Mouse (Mus musculus) urinary bladder, postnatal 4 days (tissue): ENCODE data around the gene Arsk.
A peak's percentile ranks its signal among the peaks of the same experiment; 100 is the strongest.

ENCODE experiments used
- DNase-seq, 2 experiments: peaks; one replicate each; pipeline ENCODE4 v3.0.0; 2021 to 2022; ENCODE audit warnings: low spot score in 2 of 2

The Arsk gene

DNA sequence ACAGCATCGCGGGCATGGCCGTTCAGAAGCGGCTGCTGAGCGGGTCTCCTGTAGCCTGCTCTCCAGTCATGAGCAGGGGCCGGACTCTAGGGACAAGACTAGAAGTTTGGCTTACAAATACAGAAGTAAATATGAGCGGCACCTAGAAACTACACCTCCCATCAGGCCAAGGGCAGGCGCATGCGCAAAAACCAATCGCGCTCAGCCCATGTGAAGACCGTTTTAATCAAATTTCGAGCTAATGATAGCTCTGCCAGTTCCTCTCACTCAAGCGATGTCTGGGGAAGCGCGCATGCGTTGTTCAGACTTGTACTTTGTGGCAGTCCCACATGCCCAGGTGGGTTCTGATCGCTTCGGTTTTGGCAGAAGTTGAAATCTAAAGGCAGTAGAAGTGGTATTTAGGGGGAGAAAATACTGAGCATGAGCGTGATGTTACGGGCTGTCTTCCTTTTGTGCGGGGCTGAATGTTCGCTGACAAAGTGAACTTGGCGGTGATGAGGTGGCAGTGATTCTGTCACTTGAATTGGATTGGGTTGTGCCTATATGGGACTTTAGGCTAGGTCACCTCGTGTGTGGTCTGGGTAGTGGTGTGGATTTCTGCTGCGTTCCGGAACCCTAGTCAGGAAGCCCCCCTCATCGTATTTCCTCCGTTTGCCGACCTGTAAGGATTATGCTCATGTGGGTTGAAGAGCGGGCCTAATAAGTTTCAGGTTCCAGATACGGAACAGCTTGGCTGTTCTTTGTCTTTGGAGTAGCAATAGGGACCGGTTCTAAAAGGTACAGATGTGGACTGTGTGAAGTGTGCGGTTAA is at the start of gene Arsk, which contains the start of gene Ttc37:
Gene Arsk (minus strand): TSS at position 168 of the 811 bp plus-strand sequence.
Gene Ttc37 (plus strand): TSS at position 242 of the 811 bp plus-strand sequence.
- DNase-seq: peak; percentile 92

DNA sequence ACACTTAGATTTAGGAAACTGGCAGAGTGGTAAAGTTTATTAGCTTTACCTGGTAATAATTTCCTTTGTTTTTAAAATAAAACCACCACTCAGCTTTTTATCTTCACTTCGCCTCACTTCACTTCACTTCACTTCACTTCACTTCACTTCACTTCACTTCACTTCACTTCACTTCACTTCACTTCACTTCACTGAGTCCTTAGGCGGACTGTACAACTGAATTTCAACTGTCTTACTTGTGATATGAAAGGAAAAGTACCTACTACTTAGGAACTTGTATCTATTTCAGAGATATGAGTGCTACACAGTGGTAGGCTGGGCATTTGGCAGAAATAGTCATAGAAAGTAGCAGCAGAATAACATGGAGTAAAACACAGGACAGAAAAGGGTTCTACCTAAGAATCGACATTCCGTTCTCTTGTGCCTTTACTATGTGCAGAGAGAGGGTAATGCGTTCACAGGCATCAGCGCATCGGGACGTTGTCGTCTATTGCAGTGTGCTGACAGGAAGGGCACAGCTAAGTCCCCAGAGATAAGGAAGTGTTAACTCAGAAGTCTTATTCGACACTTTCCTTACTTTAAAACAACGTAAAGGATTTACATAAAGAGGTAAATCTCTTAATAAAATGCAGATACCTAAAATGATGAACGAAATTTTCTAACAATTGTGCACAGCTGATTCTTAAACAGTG is 42.8 kb upstream of the Arsk start:
- no peak for DNase-seq

DNA sequence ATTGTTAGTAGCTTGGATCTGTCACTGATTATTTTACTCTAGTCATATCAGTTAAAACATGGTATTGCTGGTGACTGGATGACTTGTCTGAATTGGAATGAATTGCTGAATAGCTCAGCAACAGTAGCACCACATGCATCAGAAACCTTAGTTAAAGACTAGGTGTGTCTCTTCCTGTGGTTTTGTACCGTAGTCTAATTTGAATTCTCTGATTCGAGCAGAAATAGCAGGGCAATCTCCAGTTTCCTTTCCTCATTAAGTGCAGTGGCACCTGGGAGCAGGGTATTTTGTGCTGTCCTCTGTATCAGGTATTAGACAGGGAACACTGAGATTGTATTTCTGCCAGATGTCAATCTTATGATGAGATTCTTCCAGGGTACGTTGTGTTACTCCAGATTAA is 40.4 kb upstream of the Arsk start:
- DNase-seq: no peak

DNA sequence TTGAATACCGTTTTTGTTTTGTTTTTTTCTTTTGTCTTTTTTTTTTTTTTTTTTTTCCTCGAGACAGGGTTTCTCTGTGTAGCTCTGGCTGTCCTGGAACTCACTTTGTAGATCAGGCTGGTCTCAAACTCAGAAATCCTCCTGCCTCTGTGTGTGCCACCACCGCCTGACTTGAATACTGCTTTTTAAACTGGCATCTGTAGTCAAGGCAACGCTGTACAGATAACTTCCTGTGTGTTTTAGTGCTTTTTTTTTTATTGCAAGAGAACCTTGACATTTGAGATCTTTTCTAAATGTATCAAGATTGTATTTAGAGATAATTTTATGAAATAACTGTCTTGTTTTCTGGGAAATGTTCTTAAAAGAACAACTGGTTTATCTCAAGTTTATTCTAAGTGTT is 34.0 kb upstream of the Arsk start:
- DNase-seq: no peak

DNA sequence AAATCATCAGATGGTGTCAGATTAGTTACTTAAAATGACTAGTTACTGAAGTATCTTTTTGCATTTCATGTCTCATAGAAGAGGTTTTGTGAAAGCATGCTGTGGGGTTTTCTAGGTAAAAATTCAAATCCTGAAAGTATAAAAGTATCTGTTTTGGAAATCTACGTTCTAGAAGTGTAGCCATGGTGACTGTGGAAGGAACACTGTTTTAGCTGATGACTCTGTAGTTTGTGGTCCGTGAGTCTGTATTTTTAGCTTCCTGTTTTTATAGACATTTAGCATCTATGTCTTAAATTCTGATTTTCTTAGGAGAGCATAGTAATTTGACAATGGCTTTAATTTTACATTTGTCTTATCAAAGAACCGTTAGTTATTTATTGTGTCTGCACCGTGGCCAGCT is 30.3 kb upstream of the Arsk start:
- DNase-seq: no peak

DNA sequence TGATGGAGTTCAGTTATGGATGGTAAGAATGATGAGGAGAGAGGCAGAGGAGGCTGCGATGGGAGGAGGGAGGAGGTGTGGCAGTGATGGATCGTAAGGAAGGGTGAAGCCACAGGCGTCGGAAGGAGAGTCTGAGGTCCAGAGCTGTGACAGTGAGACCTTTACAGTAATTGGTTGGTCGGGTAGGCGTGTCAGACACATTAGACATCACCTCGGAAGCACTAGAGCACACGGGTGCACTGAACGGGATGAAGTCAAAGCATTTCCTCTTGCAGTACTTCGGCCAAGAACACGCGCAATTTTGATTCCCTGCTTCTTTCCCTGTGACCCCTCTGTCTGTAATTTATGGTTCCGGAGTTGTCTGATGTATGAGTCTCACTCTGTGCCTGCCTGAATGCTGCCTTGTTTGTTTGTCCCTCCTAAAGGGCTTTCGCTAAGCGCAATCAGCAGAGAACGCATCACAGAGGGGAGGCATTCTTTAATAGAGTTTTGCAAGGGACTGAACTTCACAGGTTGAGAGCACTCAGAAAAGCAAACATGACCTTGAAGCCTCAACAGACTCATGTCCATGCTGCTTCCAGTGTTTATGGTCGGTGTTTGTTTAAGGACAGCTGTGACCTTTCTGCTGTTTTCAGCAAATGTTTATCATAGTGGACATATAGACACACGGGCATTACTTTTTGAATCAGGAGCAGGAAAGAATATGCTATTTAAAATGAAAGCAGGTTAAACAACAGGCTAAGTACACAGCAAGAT is 10.8 kb upstream of the Arsk start:
- DNase-seq: no peak

DNA sequence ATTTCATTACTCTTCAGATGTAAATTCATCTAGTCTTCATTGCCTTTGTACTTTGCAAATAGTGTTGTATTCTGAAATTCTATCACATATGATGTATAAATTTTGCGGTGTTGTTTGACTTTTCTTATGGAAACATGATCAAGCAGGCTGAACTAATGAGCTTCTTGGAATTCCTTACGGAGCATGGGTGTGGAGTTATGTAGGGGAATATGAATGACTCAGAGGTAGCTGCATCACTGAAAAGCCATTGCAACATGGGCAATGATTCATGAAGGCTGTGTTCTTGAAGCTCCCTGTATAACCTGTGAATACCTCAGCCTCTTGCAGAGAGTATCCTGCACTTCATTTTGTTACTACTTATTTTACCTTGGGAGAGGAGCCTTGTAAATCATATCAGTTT is 3.5 kb upstream of the Arsk start:
- DNase-seq: no peak

DNA sequence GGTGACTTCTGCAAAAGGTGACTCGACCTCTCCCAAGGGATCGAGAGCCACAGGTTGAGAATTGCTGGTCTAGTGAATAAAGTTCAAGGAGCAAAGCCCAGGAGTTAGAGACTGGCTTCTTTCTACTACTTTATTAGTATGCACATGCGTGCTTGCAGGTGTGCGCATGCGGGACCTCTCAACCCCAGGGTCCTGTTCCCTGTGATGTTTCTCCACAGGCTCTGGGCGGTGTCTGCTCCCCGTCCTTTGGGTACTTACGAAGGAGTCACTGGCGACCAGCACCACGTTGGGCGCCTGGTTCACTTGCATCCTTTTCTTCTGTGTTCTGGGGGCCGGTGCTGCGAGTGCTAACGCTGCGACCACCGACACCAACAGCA is 356 bp downstream of the Arsk start:
- DNase-seq: no peak

DNA sequence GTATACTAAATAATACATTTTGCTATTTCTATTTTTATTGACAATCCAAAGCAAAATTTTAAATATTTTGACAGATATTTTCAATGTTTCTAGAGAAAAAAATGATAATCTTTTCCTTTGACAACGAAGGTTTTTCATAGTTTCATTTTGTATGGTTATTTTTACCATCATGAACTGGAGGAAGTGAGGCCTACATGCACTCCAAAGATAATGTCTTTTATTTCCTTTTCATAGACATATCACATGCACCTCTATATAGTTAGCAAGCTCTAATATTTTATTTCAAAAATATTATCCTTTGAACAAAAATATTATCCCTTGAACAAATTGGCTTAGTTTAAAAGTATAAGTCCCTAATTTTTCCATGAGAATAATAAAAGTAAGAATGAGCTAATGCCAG is 24.1 kb downstream of the Arsk start:
- DNase-seq: no peak

DNA sequence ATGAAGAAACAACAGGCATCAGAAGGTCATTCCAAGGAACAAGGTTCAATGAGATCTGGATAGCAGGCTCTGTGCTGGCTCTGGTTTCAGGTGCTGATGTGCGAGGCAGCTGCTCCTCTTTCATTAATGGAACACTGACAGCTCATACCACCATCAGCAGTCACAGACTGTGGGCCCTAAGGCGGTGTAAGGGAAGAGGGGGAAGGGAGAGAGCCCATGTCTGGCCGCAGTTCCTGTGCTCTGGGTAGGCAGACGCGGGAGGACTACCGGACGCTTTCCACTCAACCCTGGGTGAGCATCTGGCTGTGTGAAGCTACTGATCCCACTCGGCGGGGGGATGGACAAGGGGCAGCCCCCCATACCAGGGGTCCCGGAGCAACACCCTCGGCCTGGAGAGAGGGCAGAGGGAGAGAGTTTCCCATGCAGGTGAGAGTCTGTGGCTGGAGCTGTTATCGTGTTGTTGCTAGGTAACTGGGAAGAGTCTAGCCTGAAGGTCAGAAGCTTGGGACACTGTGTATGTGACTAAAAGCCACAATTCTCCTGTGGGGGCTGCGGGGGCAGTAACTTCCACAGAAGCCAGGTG is 34.0 kb downstream of the Arsk start:
- no peak for DNase-seq

DNA sequence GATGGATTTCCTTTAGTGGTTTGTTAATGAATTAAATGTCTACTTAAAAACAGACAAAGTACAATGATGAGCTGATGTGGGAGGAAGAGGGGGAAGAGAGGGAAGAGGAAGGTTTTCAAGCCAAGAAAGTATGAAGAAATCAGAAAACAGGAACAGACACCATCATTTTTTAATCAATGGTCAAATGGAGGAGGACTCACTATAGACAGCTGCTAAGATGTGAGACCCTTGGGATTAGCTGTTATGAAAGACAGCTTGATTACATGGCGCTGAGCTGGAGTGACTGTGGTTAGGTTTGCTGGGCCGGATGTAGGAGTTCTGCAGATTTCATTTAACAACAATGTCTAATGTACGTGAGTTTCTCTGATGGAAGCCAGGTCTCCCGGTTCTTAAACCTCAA is 34.9 kb downstream of the Arsk start:
- DNase-seq: no peak

DNA sequence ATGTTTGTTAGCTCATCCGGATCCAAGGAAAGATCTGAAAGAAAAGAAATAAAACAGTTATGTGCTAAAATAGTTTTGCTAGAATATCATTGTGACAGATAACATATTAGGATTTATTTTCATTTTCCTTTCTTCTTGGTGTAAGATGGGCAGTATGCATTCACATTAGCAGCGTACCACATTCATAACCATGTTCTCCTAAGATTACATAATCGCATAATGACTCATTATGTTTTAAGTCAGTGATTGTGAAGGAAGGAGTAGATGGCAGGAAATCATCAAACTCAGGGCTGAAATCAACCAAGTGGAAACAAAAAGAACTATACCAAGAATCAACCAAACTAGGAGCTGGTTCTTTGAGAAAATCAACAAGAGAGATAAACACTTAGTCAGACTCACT is 35.9 kb downstream of the Arsk start:
- no peak for DNase-seq

DNA sequence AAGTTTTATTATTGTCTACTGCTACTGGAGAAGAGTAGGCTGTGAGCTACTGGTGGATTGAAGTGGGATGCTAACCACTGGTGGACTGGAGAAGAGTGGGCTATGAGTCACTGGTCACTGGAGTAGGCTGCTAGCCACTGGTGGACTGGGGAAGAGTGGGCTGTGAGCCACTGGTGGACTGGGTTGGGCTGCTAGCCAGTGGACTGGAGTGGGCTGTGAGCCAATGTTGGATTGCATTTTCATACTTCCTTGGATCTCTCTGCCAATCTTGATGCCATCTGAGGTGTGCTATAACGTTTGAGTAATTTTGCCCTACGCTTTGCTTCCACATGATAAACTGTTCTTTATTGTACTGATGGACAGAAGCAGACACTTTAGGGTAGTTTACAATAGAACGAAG is 36.3 kb downstream of the Arsk start:
- no peak for DNase-seq

DNA sequence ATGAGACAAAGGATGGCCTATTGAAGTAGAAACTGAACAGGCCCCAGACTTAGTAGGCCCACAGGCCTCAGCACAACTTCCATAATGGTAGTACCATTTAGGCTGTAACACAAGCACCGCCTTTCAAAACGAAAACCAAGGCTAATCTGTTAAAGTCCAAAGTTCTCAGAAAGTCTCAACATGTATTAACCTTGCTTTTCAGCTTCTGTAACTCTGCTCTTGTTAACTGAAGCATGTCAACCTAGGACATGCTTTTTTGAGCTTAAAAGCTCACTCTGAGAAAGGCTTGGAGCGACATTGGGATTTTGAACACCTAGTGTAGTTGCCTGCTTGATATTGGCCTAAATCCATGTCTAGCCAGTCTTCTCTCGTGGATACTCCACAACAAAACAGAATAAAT is 38.9 kb downstream of the Arsk start:
- no peak for DNase-seq

DNA sequence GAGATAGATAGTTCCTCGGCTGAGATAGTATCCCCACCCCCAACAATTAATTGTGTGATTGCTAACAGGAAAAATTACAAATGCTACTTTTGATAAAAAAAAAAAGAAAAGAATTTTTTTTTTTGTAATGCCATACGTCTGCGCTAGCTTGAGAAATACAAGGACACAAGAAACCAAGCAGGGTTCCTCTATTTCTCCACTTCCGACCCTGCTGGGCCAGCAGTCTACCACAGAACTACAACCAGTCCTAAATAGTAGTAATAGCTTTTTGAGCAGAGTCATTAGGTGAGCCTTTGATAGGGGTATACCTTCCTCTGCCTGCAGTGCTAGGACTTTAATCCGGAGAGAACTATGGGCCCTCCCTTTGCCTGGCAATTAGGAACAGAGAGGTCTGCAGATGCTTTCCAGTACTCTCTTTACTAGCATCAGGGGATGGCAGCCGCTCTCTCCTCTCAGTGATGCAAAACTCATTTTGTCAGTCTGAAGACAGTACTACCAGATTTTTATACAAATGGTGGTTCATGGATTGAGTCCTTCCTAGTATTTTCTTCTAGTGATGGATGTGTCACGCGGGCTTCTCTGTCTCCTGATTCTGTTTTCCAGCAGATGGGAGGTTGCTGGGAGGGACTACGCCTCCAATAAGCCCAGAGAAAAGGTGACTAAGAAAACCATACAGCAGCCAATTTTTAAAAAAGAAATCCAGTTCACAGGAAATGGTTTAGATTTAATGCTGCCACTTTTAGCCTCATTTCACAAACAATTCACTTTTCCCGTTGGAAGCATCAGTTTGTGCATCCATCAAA is 41.0 kb downstream of the Arsk start:
- DNase-seq: no peak

DNA sequence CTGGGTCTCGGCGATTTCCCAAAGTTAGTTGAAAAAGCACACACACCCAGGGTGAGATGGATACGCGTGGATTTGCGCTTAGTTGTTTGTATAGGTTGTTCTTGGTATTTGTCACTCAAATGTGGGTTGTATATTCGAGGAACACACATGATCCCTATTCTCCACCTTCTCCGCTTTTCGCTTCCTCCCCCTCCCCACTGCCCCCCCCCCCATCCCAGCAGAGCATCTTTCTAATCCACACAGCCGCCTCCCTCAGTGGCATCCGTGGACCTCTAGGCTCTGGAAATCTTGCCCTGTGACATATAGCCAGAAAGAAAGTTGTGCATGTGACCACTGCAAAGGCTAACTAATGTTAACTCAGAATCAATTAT is 41.6 kb downstream of the Arsk start, which contains the start of gene Gpr150:
Gene Gpr150 (minus strand): TSS at position 101 of the 371 bp plus-strand sequence.
- no peak for DNase-seq

DNA sequence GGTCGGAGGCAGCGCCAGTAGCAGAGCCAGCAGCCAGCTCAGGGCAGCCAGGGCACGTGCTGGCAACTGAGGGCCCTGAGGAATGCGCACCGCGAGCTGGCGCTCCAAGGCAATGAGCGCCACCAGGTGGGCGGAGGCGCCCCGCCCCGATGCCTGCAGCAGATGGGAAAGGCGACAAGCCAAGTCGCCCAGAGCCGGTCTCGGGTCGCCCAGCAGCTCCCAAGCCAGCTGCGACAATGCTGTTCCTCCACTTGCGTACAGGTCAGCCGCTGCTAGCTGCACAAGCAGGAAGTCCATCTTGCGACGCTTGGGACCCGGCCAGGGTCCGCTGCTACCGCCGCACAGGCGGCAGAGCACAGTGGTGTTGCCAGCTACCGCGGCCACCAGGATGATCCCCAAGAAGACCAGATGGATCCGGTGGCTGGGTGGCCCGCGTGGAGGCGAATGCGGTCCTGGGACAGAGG is 42.2 kb downstream of the Arsk start:
- DNase-seq: peak; percentile 32 to 60

DNA sequence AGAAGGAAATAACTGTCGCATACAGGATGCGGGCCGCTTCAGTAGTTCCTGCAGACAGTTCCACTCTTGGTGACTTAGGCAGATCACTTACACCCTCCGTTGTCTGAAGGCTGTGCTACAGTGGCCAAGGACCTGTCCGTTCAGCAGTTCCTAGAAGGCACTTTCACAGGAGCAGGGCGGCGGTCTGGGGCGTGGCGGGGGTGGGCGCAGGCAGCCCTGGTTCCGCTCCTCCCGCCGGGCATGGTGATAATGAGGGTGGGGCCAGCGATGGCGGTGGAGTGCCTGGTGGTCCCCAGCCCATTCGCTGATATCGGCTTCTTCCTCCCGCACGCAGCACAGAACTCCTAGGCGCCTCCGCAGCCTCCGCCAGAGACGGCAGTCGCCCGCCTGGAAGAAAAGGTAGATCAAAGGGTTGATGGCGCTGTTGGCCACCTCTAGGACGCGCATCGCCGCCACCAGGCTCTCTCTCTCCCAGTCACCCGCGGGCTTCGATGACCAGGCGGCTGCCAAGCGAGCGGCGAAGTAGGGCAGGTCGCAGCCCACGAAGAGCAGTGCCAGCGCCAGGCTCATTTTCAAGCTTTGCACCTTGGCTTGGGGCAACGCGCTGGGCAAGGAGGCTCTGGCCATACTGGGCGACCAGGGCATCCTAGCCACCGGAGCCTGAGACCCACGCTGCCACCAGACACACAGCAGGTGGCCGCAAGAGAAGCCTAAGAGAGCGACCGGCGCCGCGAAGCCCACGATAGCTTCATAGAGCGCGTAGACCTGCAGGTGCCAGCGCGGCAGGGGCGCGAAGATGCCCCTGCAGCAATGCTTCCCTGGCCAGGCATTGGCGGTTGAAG is 42.8 kb downstream of the Arsk start:
- no peak for DNase-seq

DNA sequence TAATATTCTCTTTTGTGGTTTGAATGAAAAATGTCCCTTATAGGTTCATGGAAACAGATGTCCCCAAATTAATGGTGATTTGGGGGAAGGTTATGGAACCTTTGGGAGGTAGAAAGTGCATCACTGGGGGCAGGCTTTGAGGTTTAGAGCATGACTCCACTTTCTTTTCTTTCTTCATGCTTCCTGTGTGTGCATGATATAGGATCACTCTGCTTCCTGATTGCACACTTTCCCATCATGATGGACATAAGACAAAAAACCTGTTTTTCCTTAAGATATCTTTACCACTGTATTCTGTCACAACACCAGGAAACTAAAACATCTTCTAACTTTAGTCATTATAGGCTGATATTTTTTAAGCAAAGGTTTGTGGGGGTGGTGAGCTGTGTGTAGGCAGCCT is 53.5 kb downstream of the Arsk start:
- DNase-seq: no peak

DNA sequence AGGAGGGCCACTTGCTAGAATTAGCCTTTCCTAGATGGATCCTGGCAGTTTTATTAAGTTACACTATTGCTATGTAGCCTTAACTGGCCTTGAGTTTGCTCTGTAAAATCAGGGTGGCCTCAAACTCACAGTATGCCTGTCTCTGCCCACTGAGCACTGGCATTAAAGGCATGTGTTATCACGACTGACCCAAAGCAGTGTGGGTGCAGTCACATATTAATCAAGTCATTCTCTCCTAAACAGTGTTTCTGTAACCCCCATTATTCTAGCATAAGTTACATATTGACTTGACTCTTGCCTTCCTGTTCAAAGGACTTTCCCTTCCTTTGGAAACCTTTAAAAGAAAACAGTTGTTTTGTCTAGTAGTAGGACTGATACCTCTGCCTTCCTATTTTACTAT is 56.0 kb downstream of the Arsk start:
- no peak for DNase-seq
